Mouse (Mus musculus) neural tube, embryonic 14.5 days (tissue): Measurements from ENCODE around the gene Cnot11. TPM values are rescaled to one million over a fixed set of nuclear protein-coding genes. Genes with fewer than 3 reads are reported as not detected.

Source experiments
- ATAC-seq: fragments of 200-750 bp; cut with Nextera tagmentation; 2 replicates; pipeline ENCODE4 v1.8.0; 2017; ENCODE audit warnings: low read depth, mild to moderate bottlenecking, moderate TSS enrichment, moderate library complexity
- H3K27ac ChIP-seq: fragments of 300-500 bp; sonication (generic); 2 replicates; pipeline ENCODE4 v1.5.1; 2014; ENCODE audit warnings: low read depth, mild to moderate bottlenecking, control low read depth, low read length, moderate library complexity, mixed read lengths
- H3K27me3 ChIP-seq: fragments of 300-500 bp; sonication (generic); 2 replicates; pipeline ENCODE4 v1.6.1; 2014; ENCODE audit warnings: low read length; ENCODE audit not compliant: control insufficient read depth, insufficient read depth
- H3K36me3 ChIP-seq: fragments of 300-500 bp; sonication (generic); 2 replicates; pipeline ENCODE4 v1.6.1; 2014; ENCODE audit warnings: low read length, mixed read lengths; ENCODE audit not compliant: control insufficient read depth, insufficient read depth
- H3K4me1 ChIP-seq: fragments of 300-500 bp; sonication (generic); 2 replicates; pipeline ENCODE4 v1.6.1; 2014; ENCODE audit warnings: low read length; ENCODE audit not compliant: control insufficient read depth, insufficient read depth
- H3K4me2 ChIP-seq: fragments of 300-500 bp; sonication (generic); 2 replicates; pipeline ENCODE4 v1.6.1; 2014; ENCODE audit warnings: mild to moderate bottlenecking, low read depth, low read length, control low read depth
- H3K4me3 ChIP-seq: fragments of 300-500 bp; sonication (generic); 2 replicates; pipeline ENCODE4 v1.5.1; 2014; ENCODE audit warnings: low read depth, low read length, control low read depth, mixed read lengths
- H3K9ac ChIP-seq: fragments of 300-500 bp; sonication (generic); replicated peaks from 2 replicates; pipeline ENCODE4 v1.6.1; 2014; ENCODE audit warnings: low read depth, mild to moderate bottlenecking, control low read depth, low read length, mixed read lengths
- H3K9me3 ChIP-seq: fragments of 300-500 bp; sonication (generic); 2 replicates; pipeline ENCODE4 v1.6.1; 2016; ENCODE audit warnings: low read length; ENCODE audit not compliant: control insufficient read depth
- WGBS: fragments of 180-500 bp; shearing (Covaris S2); extraction: QIAGEN DNeasy Blood & Tissue Kit; methylation state at CpG from one replicate; pipeline ENCODE4 v1.1.7; 2014; 5-methylcytosine and 5-hydroxymethylcytosine counted together
- polyA plus RNA-seq: library from polyadenylated mRNA; unstranded; fragments of >200 nt; fragmentation: Nextera tagmentation; extraction: Ambion mirVana; gene quantifications from 2 replicates; pipeline ENCODE4 v1.2.1, GENCODE M21; 2014

Gene Cnot11
- polyA plus RNA-seq, 1 experiment from 2014 or later, result 17.1 TPM

GRCm38 (mm10) chr1:39571653-39572052 is 36.9 kb downstream of the Cnot11 start:
- Histone ChIP-seq H3K4me2 (no peak overlapping the region), H3K9me3 (no peaks in the 10 kb centered on the region), H3K27me3 (no peaks in the 10 kb centered on the region), H3K4me1 (peaks cover 11% of the 10 kb centered on the region; the same call in 1 of the 2 replicates), H3K27ac (no peak overlapping the region), H3K9ac (no peak overlapping the region), H3K4me3 (no peak overlapping the region), H3K36me3 (no peaks in the 10 kb centered on the region)
- WGBS, result 81% methylated on average over 6 of the region's 6 CpGs
- ATAC-seq, result no peak

DNA sequence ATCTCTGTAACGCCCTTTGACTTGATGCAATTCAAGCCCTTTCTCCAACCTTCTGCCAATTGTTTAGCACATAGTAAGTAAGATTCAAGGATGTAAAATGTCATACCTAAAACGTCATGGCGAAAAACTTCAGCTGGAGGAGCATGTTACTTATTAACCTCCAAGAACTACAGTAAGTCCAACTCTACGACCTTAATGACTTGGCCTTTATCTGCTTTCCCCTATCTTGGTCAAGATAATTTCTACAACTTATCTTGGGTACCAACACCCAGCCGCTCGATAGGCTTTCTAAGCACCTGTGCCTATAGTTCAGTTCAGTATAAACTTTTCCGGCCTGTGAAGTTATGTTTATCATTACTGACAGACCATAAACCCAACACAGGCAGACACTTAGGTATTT is 39.1 kb downstream of the Cnot11 start:
- Histone ChIP-seq H3K9ac (no peak overlapping the region), H3K4me1 (peaks cover 15% of the 10 kb centered on the region; the same call in 1 of the 2 replicates)

GRCm38 (mm10) chr1:39575778-39576375 is 41.1 kb downstream of the Cnot11 start:
- H3K4me2 ChIP-seq, result peak overlapping the region; percentile 58
- H3K36me3 ChIP-seq, result no peaks in the 10 kb centered on the region
- no peaks in the 10 kb centered on the region for H3K27me3 ChIP-seq
- no peaks in the 10 kb centered on the region for H3K9me3 ChIP-seq
- no peak overlapping the region; the same call in 1 of the 2 replicates for H3K27ac ChIP-seq
- peaks cover 15% of the 10 kb centered on the region; the same call in 1 of the 2 replicates for H3K4me1 ChIP-seq
- peak overlapping the region; percentile 91; the same call in 1 of the 2 replicates for H3K9ac ChIP-seq
- peak overlapping the region; percentile 91 for H3K4me3 ChIP-seq
- ATAC-seq, result no peak
- 21% methylated on average over 8 of the region's 8 CpGs for WGBS

More for the DNA sequence above, 39.1 kb downstream of the Cnot11 start:
- 93% methylated on average over 7 of the region's 7 CpGs for WGBS
- H3K36me3 ChIP-seq, result no peaks in the 10 kb centered on the region
- no peaks in the 10 kb centered on the region for H3K9me3 ChIP-seq
- no peak overlapping the region for H3K27ac ChIP-seq
- ATAC-seq, result no peak
- H3K4me2 ChIP-seq, result no peak overlapping the region
- no peaks in the 10 kb centered on the region for H3K27me3 ChIP-seq
- H3K4me3 ChIP-seq, result no peak overlapping the region

GRCm38 (mm10) chr1:39576431-39577243 is 41.8 kb downstream of the Cnot11 start:
- Histone ChIP-seq H3K9ac (peak overlapping the region; percentile 91), H3K27ac (peak overlapping the region; percentile 96), H3K4me1 (peaks cover 15% of the 10 kb centered on the region; the same call in 1 of the 2 replicates), H3K9me3 (no peaks in the 10 kb centered on the region), H3K4me2 (peak overlapping the region; percentile 58), H3K4me3 (peak overlapping the region; percentile 91), H3K27me3 (no peaks in the 10 kb centered on the region), H3K36me3 (no peaks in the 10 kb centered on the region)
- WGBS, result under 1% methylated on average over 84 of the region's 88 CpGs
- ATAC-seq, result peak; percentile 87

DNA sequence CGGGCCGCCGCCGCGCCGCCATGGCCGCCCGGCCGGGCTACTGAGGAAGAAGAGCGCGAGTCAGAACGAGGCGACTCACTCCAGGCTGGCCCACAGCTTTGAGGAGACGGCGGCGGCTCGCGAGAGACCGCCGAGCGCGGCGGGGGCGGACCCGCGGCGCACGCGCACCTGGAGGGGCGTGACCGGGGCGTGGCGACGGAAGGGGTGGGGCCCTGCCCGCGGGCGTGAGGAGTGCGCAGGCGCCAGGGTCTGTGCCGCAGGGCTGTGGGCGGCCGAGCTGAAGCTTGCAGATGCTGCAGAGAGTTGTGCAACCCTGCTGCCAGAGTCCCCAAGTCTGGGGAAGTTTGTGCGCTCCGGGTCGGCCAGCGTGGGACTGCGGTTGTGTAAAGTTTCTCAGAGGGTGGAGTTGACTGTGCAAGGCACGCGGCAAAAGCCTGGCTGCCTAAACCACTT is 42.5 kb downstream of the Cnot11 start, which contains the start of gene Rnf149:
Gene Rnf149, minus strand, starts transcription at position 153 of the 453 bp plus-strand sequence.
- ATAC-seq, result peak; percentile 95
- H3K9ac ChIP-seq, result peak within 1 kb of the TSS; percentile 91
- H3K4me2 ChIP-seq, result peak within 1 kb of the TSS; percentile 58
- WGBS, result under 1% methylated on average over 47 of the region's 49 CpGs
- peak within 1 kb of the TSS; percentile 91 for H3K4me3 ChIP-seq
- no peaks in the 10 kb centered on the region for H3K36me3 ChIP-seq
- no peaks in the 10 kb centered on the region for H3K27me3 ChIP-seq
- H3K4me1 ChIP-seq, result peaks cover 15% of the 10 kb centered on the region; the same call in 1 of the 2 replicates
- H3K27ac ChIP-seq, result peak within 1 kb of the TSS; percentile 96
- no peaks in the 10 kb centered on the region for H3K9me3 ChIP-seq

- 87% methylated on average over 5 of the region's 5 CpGs for WGBS
- Histone ChIP-seq H3K4me1 (peaks cover 15% of the 10 kb centered on the region; the same call in 1 of the 2 replicates), H3K27me3 (no peaks in the 10 kb centered on the region), H3K36me3 (no peaks in the 10 kb centered on the region), H3K4me2 (no peak overlapping the region), H3K27ac (no peak overlapping the region), H3K9me3 (no peaks in the 10 kb centered on the region), H3K9ac (no peak overlapping the region), H3K4me3 (no peak overlapping the region)
- ATAC-seq, result no peak
Measured at GRCm38 (mm10) chr1:39578446-39578845, 43.7 kb downstream of the Cnot11 start.

DNA sequence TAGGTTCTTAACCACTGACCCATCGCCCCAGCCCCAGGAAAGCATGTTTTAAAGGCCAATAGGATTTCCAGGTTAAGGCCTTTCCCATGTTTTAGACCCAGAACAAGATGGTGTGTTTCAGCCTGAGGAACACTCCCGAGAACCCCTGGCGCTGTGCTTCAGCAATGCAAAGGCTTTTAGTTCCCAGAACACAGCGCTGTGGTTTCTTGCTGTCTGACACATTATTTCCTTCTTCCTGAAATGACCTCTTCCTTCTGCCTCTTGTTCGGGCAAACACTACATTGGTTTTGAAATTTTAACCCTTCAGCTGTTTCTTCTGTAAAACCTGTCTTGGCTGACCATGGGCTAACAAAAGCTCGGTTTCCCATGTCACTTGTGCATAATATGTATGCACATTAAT is 44.3 kb downstream of the Cnot11 start:
- 87% methylated on average over 6 of the region's 6 CpGs for WGBS
- no peaks in the 10 kb centered on the region for H3K27me3 ChIP-seq
- H3K4me2 ChIP-seq, result no peak overlapping the region
- ATAC-seq, result no peak
- no peaks in the 10 kb centered on the region for H3K36me3 ChIP-seq
- no peaks in the 10 kb centered on the region for H3K9me3 ChIP-seq
- peaks cover 15% of the 10 kb centered on the region; the same call in 1 of the 2 replicates for H3K4me1 ChIP-seq
- no peak overlapping the region for H3K9ac ChIP-seq
- no peak overlapping the region for H3K4me3 ChIP-seq
- H3K27ac ChIP-seq, result no peak overlapping the region

DNA sequence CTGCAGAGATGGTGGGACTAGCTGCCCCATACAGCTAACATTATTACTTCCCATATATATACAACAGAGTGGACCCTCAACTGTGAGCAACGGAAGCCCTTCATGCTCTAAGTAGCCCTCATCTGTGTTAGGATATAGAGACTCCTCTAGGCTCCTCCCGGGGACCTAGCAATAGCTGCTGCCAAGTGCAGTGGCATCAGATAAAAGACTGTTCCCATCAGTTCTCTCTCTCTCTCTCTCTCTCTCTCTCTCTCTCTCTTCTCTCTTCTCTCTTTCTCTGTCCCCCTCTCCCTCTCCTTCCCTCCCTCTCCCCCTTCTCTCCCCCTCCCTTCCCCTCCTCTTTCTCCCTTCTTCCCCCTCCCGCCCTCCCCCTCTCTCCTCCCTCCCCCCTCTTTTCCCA is 46.4 kb downstream of the Cnot11 start:
- Histone ChIP-seq H3K27ac (no peak overlapping the region), H3K4me1 (peaks cover 3% of the 10 kb centered on the region; the same call in 1 of the 2 replicates), H3K4me3 (no peak overlapping the region), H3K27me3 (no peaks in the 10 kb centered on the region), H3K36me3 (no peaks in the 10 kb centered on the region), H3K4me2 (no peak overlapping the region), H3K9ac (no peak overlapping the region), H3K9me3 (no peaks in the 10 kb centered on the region)
- no peak for ATAC-seq
- WGBS, result 82% methylated on average over 2 of the region's 3 CpGs

DNA sequence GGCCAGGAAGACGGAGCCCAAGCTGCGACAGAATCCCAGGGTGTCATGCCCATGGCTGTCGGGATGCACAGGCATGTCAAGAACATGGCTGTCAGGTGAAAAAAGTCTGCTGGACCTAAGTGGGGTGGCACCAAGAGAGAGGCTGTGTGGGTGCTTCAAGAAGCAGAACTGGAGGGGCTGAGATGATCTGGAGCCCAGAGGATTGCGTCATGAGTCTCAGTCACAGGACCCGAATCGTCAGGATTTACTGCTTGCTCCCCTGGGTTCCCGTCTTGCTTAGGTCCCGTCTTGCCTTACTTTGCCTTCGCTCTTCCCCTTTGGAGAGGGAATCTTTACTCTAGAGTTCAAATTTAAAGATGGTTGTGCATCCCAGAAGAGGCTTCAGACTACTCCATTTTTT is 48.4 kb downstream of the Cnot11 start:
- Histone ChIP-seq H3K4me1 (no peaks in the 10 kb centered on the region), H3K4me2 (no peak overlapping the region), H3K36me3 (no peaks in the 10 kb centered on the region), H3K27me3 (no peaks in the 10 kb centered on the region), H3K9me3 (no peaks in the 10 kb centered on the region), H3K9ac (no peak overlapping the region), H3K27ac (no peak overlapping the region), H3K4me3 (no peak overlapping the region)
- 83% methylated on average over 9 of the region's 9 CpGs for WGBS
- ATAC-seq, result no peak
